Mouse (Mus musculus): ENCODE measurements around the gene Tnni3k.

GRCm38 (mm10) chr3:154992678-154993077, 62.5 kb downstream of the Tnni3k start:
- TF ChIP-seq POLR2A (IDR thresholded peaks at IDR 0.05; ENCODE audit: borderline replicate concordance, extremely low read depth, low read depth, low read length): no peak
- TF ChIP-seq CTCF (IDR thresholded peaks at IDR 0.05; ENCODE audit: insufficient read depth, low read length): no peak

Measured in lung, adult 2 months (tissue).